Mouse (Mus musculus) right cerebral cortex, adult 2 months (tissue): ENCODE measurements around the gene Tgfbr3.
A peak's percentile ranks its signal among the peaks of the same experiment; 100 is the strongest.

Experiments used
- DNase-seq, 2 experiments: peaks; one replicate each; pipeline ENCODE4 v3.0.0; 2021 to 2022; ENCODE audit warnings: low spot score in 2 of 2

The Tgfbr3 gene

DNA sequence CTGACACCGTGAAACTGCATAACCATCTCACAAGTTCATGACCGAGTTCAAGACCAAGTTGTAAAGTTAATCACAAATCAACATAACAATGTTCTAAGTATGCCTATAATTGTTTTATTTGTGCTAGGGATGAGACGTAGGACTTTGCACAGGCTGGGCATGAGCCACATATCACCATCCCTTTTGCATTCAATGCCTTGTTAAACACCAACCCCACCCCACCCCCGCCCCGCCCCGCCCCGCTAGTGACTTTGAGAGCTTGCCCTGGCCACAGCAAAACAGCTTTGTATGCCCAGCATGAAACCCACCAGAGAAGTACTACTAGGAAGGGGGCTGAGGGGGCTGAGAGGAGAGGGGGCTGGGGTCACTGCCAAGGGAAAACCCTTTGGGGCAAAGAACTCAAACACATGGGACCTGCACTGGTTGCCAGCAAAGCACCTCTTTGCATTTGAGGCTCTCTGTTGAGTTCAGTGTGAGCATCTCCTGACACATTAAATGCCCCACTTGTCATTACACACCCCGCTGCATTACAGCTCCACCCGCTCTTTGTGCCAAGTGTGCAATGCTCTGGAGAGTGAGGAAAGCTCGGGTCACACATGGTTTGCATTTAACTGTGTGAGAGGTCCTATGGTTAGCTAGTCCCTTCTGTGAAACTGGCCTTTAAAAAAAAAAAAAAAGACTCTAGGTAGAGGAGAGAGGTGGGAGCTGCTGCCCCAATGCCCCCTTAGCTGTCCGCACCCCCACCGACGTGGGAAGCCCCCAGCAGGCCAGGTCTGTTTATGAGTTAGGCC is 179.1 kb downstream of the Tgfbr3 start:
- no peak for DNase-seq

DNA sequence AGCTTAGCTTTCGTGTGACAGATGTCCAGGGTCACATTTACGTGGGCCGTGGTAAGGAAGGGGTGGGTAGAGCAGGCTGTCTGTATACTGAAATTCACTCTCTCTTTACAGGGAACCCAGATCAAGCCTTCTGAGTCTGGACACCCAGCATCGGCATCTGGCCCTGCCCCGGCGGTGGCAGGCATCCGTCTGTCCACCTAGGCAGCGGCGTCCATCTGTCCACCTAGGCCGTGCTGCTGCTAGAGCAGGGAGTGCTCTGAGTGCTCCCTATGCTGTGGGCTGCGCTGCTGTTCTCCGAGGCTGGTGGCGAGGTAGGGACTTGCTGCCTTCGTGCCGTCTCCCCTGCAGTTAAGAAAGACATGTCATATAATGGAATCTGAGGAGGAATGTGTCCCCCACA is 180.0 kb downstream of the Tgfbr3 start:
- no peak for DNase-seq

DNA sequence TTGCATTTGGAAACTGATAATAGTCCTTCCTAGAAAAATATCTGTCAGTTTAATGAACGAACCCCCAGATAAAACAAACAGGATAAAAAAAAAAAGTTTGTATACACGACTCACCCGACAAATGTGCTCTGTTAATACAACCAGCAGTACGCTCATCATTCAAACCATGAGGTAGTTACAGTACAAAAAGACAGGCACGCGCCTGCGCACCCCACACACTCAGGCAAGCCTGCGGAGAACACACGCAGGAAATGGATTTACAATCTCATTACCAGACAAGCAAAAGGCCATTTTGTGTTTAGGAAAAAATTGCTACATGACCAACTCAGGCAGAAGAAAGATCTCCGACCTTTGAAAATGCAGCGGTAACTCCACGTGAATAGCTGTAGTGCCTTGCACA is 182.6 kb downstream of the Tgfbr3 start:
- no peak for DNase-seq

DNA sequence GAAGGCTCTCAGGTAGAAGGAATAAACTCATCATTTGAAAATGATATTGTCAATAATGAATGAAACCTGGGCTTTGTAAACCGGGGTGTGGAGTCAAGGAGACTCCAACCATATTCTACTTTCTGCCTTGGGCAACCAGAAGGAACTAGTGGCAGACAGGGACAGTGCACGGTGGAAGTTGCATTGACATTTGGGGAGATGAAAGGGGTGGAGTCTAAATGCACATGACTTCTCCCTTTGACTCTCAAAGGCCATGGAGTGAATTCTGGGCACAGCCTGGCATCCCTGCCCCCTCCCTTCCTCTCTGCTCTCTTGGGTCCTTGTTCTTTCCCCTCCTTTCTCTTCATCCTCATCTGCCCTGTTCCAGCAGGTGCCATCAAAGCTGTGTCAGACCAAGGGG is 183.3 kb downstream of the Tgfbr3 start:
- DNase-seq: no peak

DNA sequence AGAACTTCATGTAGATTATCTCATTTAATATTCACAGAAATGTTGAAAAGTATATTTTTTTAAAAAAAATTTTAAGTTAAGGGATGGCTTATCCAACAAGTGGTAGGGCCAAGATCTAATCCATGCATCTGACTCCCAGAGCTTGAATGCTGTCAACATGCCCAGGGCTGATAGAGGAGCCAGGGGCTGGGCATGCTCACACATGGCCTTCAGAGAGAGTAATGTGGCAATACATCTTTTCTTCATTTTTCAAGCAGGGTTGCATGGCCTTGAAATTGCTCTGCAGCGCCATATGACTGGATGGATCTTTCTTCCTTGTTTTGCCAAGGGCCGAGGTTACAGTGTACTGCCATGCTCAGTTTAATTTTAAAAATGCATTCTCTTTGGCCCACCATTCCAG is 185.8 kb downstream of the Tgfbr3 start:
- no peak for DNase-seq

DNA sequence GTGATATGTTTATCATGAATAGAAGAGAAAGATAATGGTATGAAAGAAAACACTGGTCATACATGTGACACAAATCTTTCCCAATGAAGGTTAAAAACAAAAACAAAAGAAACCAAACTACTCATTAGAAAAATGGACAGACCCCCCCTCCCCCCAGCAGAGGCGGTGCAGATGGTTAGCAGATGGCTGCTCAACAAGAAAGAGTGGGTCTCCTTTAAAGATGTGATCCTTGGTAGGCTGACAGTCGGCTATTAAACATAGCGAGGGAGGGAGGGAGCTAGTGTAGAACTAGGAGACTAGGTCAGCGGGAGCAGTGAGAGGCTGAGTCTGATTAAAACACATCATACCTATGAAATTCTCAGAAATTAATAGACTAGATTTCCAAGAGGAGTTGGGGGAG is 186.5 kb downstream of the Tgfbr3 start:
- no peak for DNase-seq

DNA sequence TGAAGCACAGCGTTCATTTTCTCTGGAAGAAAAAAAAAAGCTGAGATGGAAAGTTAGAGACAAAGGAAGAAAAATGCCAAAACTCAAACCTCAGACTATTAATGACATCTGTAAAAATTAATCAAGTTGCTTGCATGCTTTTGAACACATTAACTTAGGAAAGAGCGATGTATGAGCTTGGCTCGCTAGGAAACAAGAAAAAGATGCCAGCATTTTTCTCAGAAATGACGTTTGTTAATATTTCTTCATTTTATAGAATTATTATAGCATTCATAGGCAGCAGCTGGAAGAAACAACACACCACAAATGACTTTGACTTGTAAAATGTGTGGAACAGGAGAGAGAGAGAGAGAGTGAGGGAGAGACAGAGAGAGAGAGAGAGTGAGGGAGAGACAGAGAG is 187.7 kb downstream of the Tgfbr3 start:
- DNase-seq: no peak

DNA sequence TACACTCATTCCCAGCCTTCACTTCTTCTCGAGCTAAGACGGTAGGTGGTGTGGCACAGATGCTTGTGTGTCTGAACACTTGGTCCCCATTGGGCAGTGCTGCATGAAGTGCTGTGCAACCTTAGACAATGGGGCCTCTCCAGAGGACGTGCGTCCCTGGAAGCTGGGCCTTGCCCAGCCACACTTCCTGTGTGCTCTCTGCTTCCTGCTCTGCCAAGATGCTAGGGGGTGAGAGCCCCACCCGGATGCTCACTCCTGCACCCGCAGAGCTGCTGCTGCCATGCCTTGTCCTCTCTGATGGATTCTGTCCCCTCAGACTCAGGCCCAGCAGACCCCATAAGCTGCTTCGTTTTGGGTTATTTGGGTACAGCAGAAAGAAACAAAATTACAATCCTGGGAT is 188.3 kb downstream of the Tgfbr3 start:
- DNase-seq: no peak

DNA sequence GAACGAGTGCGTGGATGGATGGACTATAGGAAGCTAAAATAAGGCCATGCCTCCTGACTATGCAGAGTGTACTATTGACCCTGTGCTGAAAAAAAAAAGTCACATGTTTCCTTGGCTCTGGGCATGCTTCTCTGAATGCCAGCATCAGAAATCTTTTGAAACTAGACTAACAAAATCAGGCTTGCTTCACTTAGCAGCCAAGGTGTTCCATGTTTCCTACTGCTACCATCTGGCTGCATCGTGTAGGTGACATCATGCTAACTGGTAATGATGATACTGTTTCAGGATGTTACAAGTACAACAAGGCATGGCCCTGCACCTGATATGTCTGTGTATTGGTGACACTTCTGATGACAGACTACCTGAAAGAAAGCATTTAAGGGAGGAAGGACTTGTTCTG is 189.8 kb downstream of the Tgfbr3 start:
- DNase-seq: no peak

DNA sequence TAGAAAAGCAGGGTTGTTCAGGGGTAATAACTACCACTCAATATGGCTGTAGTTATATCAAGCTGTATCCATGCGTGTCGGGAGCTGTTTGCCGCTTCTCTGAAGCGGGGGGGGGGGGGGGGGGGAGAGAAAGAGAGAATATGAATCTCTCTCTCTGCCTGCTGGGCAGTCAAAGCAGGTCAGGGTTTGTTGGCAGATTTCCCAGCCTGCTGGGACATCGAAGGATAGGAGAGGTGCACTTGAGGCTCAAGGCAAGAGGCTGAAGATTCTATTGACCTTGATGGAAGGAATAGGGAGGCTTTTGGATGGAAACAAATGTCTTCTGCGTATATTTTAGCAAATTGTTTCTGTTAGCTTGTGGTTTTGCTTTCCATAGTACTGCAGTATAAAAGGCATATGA is 190.4 kb downstream of the Tgfbr3 start:
- no peak for DNase-seq

DNA sequence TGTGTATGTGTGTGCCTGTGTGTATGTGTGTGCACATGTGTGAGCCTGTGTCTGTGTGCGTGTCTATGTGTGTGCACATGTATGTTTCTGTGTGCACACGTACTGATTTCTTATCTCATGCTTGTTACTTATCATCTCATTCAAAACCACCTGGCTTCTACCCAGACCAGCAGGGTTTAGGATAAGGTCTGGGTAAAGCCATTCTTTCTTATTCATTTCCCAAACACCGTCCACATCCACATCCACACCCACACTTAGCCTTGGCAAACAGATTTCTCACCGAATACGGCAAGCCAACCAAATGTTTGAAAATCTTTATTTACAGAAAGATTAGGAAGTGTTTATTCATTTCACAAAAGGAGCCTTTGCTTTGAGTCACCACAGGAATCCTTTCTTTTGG is 191.4 kb downstream of the Tgfbr3 start:
- no peak for DNase-seq

DNA sequence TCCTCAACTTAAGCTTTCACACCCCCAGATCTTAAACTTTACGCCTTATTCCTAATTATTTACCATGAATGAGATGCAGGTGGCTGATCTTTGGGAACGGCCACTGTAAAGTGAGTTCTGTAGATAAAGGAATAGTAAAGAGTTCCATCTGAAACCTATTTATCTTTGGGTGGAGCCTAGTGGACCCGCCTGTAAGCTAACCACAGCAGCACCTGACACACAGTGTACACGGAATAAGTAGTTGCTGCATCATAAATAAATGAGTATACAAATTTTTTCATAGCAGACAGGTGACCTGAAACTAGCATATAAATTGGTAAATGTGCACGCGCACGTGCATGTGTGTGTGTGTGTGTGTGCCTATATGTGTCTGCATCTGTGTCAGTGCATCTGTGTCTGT is 192.1 kb downstream of the Tgfbr3 start:
- DNase-seq: no peak

DNA sequence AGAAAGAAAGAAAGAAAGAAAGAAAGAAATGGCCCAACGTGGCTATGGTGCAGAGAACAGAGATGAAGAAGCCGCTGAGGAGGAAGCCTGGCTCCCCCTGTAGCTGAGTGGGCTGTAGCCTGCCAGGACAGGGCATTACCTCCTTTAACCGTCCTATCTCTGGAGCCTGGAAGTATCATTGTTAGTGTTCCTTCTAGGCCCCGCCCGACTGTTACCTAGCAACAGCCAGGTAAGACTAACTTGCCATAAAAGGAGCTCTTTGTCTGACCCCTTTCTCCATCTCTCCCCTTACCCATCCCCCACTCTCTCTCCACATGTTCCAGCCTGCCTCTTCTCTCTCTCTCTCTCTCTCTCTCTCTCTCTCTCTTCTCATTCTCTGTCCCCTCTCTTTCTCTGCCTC is 195.2 kb downstream of the Tgfbr3 start:
- no peak for DNase-seq

DNA sequence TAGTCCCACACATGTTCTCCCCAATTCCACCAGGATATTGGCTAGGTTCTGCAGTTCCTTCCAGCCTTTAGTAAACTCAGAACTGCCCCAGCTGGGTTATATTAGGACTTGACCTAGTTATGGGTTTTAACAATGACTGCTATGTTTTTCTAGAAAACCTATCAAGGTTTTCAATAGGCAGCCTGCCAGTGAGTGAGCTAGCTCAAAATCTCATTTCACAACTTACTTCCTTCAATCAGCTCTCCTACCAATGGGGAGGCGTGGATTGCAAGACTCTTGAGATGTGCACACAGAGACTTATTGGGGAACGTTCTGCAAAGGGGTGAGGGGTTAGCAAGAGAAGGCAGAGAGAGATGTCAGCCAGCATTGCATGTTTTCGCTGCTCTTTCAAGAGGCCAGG is 196.2 kb downstream of the Tgfbr3 start:
- DNase-seq: no peak

DNA sequence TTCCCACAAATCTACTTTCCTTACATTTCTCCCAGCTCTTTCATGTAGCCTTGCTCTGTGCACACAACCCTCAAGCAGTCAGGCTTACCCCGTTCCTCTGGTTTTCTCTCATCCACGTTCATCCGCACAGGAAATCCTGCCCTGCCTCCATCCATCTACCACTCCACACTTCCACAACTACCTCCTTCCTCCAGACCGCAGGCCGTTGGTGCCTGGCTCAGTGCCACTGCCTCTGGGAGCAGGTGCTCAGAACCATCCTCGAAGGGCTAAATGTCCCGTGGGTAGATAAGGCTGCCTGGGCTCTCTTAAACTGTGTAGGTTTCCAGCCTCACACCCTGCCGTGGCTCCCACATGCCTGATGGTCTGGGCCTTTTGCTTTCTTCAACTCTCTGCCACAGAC is 197.3 kb downstream of the Tgfbr3 start:
- peak; percentile 18 to 36 for DNase-seq

DNA sequence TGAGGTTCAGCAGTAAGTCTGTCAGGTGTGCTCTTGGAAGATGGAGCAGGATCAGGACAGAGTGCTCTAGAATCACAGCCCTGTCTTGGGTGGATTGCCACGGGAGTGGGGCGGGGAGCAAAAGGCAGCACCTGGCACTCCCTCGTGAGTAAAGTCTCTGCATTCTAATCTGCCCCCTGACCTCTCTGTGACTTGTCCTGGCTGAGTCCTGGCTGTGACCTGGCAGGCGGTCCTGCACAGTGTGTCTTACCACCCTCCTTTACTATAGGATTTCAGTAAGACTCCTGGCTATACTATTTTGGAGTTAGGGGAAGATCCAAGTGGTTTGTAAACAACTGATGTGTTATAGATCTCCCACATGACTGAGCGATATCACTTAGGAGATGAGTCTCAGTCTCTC is 199.5 kb downstream of the Tgfbr3 start:
- DNase-seq: no peak

DNA sequence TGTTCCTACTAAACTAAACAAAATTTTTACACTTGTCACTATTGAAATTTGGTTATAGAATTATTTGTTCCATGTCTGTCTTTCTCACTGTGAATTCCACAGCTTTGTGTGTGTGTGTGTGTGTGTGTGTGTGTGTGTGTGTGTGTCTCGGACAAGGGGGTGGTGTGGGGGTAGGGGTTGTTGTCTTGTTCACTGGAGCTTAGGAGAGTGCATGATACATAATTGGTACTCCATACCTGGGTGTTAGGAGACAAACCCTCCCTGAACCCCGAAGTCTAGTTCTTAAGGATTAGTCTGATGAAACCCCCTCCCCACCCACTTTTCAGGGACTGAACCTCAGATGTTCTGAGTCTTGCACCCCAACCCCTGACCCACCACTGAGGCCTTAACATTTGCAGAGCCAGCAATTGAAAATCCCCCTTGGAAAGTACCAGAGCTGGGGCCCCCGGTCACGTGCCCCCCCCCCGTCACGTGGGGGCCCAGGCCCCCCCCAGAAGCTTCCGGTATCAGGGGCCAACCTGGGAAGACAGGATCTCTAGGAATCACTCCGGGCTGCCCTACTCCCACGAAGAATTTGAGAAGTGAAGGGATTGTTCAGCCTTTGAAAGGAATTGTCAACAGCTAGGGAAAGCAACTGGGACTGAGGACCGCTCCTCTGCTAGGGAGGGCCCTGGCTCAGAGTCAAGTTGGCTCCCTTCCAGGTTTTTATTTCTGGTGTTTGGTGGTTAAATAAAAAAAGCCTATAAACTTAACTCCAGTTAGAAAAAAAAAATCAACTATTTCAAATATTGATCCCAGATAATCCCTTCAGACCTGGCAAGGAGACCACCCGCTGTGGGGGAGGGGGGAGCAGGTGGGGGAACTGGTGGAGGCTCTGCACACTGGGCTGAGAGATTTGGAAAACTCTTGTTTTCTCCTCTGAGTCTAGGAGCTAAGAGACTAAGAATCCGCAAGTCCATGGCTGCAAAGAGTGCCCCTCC is 201.3 kb downstream of the Tgfbr3 start:
- DNase-seq: peak; percentile 67 to 71

DNA sequence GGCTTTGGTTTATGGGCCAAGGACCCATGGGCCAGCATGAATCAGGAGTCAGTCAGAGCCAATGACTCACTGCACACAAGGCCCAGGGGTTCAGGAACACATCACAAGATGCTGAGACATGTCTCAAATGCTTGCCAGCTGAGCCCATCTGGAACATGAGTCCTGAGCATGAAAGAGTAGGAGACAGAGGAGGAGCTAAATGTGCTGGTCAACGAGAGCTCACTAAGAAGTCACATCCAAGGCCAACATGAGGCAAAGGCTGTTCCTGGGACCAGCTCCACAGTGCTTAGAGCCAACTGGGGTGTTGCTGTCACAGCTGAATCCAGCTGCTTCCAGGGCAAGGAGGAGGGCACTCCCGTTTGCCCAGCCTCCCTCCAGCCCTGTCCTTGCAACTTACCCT is 202.1 kb downstream of the Tgfbr3 start:
- DNase-seq: no peak

DNA sequence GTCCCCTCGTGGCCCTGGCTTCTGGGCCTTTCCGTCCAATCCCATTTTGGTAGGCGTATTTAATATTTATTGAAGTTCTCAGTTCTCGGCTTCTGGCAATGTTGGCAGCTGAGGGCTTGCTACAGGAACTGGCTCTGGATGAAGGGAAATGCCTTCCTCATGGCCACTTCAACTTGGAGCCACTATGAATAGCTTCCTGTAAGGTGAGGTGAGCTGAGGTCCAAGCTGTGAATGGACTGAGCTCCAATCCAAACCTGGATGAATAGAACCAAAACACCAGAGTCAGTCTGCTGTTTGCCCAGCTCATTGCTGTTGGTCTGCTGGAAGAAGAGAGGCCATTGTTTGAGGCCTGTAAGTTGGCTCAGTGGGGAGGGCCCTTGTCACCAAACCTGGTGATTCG is 203.3 kb downstream of the Tgfbr3 start:
- no peak for DNase-seq

DNA sequence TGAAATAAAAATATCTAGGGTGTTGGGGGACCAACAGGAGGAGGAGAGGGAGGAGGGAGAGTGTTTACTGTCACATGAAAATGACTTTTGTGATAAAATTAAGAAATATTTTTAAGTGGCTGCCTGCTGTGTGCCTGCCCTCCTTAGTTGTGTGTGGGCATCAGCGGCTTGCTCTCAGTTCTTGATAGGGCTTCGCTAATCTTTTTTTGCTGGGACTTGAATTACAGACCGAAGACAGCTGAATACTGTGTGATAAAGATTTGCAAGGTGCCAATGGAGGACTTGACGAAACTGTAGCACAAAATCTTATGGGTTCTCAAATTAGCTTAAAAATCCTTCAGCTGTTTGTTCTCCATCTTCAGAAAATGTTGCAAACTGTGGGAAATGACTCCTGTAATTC is 205.0 kb downstream of the Tgfbr3 start:
- DNase-seq: no peak

DNA sequence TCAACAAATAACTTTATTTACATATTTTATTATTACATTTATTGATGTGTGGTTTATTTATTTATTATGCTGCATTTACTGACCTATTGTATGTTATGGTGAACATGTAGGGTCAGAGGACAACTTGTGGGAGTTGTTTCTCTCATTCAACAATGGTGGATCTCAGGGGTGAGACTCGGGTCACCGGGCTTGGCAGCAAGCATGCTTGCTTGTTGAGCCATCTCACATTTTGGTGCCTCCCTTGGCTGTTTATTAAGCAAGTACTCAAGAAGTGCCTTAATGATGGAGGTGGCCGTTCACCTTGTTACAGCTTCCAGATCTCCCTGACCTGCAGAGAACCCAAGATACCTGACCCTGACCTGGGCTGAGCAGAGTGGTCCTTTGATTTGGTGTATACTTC is 207.4 kb downstream of the Tgfbr3 start:
- no peak for DNase-seq

DNA sequence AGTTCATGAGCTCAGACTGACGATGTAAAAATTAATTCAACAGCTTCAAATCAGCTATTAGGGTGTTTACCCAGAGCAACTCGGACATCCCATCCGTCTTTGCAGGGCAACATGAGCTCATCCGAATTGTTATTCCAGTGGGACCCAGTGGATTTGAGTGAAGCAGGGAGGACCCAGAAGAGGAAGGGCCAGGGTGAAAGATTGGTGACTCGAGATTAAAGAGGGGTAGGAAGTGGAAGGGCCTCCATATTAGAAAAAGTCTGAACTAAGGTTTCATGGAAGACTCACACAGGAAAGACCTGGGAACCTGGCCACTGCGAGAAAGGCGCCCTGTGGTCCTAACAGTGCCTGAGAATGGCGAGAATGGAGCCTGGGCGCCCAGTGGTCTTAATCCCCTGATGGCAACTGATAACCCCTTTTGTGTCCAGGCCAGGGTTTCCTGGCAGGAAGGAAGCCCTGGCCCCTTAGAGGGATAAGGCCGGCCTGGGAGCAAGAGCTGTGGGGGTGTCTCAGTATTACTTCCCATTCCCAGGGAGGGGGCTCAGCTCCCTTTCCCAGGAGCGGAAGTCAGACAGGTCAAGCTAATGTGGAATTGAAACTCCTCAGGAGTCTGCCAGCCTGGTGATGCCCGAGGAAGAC is 208.3 kb downstream of the Tgfbr3 start:
- DNase-seq: no peak

DNA sequence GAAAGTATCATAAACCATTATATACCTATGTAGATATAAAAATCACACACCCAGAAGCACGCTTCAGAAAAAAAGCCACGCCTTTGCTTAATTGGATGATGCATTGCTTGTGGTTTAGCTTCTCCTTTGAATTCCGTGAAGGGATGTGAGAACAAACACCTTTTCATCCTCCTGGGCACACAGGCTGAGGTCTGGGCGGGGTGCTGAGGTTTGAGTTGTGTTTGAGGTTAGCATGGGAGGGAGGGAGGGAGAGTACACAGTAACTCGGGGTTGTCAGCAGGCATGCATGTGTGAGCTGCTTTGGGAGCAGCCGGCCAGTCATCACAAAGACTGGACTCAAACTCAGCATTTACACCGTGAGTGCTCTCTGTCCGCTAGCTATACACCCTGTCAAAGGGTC is 209.5 kb downstream of the Tgfbr3 start:
- DNase-seq: no peak
